Mouse (Mus musculus): ENCODE results near the gene Chrm1. TPM values are rescaled to one million over a fixed set of nuclear protein-coding genes. Genes with fewer than 3 reads are reported as not detected.

Gene Chrm1
- polyA plus RNA-seq, 2 experiments = 0.01 TPM; not detected in 1

- peaks cover 5% of the 10 kb centered on the region for H3K27me3 ChIP-seq (ENCODE audit: control insufficient read depth, insufficient read depth, low read length)
- no peak overlapping the region for H3K27ac ChIP-seq
- no peak for TF ChIP-seq CTCF (IDR thresholded peaks at IDR 0.05; ENCODE audit: low read depth)
- TF ChIP-seq EP300 (IDR thresholded peaks at IDR 0.05; ENCODE audit: low read depth) = no peak
- ATAC-seq (ENCODE audit: insufficient read depth) (no peak), DNase-seq (ENCODE audit: low read depth in 3 of 3, low spot score in 3 of 3) (no peak)
- 16% methylated on average over 3 of the region's 3 CpGs for WGBS (ENCODE audit: insufficient replicate concordance)
- no peak overlapping the region for H3K4me2 ChIP-seq (ENCODE audit: low read depth)
- peaks cover 6 to 17% of the 10 kb centered on the region in 2 experiments; a peak in 3 of 4 replicates for H3K4me1 ChIP-seq (replicated peaks; ENCODE audit: control insufficient read depth in 2 of 2, insufficient read depth in 2 of 2, low read length in 1 of 2)
- H3K4me3 ChIP-seq (ENCODE audit: insufficient read depth in 1 of 2, low read depth in 2 of 2, low read length in 2 of 2) = no peak overlapping the region
- no peaks in the 10 kb centered on the region for H3K9me3 ChIP-seq (ENCODE audit: control insufficient read depth, low read length)
- H3K9ac ChIP-seq (replicated peaks) = no peak overlapping the region
- no peaks in the 10 kb centered on the region for H3K36me3 ChIP-seq (replicated peaks; ENCODE audit: control insufficient read depth, insufficient read depth, low read depth)
Measured at GRCm38 (mm10) chr19:8664859-8665258, 1.3 kb downstream of the Chrm1 start.

GRCm38 (mm10) chr19:8665746-8666145, 2.2 kb downstream of the Chrm1 start:
- DNase-seq (ENCODE audit: low read depth in 3 of 3, low spot score in 3 of 3) = no peak

GRCm38 (mm10) chr19:8672859-8673258, 9.3 kb downstream of the Chrm1 start:
- ATAC-seq (ENCODE audit: insufficient read depth) (peak; percentile 78), DNase-seq (ENCODE audit: low read depth in 3 of 3, low spot score in 3 of 3) (peak; percentile 24 to 32 (median 28))
- H3K9ac ChIP-seq (replicated peaks) = peak overlapping the region; percentile 13; the same call in 1 of the 2 replicates
- no peaks in the 10 kb centered on the region for H3K36me3 ChIP-seq (replicated peaks; ENCODE audit: control insufficient read depth, insufficient read depth, low read depth)
- H3K27ac ChIP-seq = peak overlapping the region; percentile 52
- H3K4me1 ChIP-seq (replicated peaks; ENCODE audit: control insufficient read depth in 2 of 2, insufficient read depth in 2 of 2, low read length in 1 of 2) = peaks cover 18 to 22% of the 10 kb centered on the region in 2 experiments
- no peaks in the 10 kb centered on the region for H3K27me3 ChIP-seq (ENCODE audit: control insufficient read depth, insufficient read depth, low read length)
- H3K4me3 ChIP-seq (ENCODE audit: insufficient read depth in 1 of 2, low read depth in 2 of 2, low read length in 2 of 2) = no peak overlapping the region
- TF ChIP-seq EP300 (IDR thresholded peaks at IDR 0.05; ENCODE audit: low read depth) = peak; percentile 78
- no peak for TF ChIP-seq CTCF (IDR thresholded peaks at IDR 0.05; ENCODE audit: low read depth)
- WGBS (ENCODE audit: insufficient replicate concordance) = 28% methylated on average over 3 of the region's 3 CpGs
- no peaks in the 10 kb centered on the region for H3K9me3 ChIP-seq (ENCODE audit: control insufficient read depth, low read length)
- H3K4me2 ChIP-seq (ENCODE audit: low read depth) = peak overlapping the region; percentile 37

More at GRCm38 (mm10) chr19:8665746-8666145, 2.2 kb downstream of the Chrm1 start:
- TF ChIP-seq EP300 (IDR thresholded peaks at IDR 0.05; ENCODE audit: low read depth) = no peak
- no peak for TF ChIP-seq CTCF (IDR thresholded peaks at IDR 0.05; ENCODE audit: low read depth)
- peaks cover 6 to 17% of the 10 kb centered on the region in 2 experiments; a peak in 3 of 4 replicates for H3K4me1 ChIP-seq (replicated peaks; ENCODE audit: control insufficient read depth in 2 of 2, insufficient read depth in 2 of 2, low read length in 1 of 2)
- no peak overlapping the region for H3K4me3 ChIP-seq (ENCODE audit: insufficient read depth in 1 of 2, low read depth in 2 of 2, low read length in 2 of 2)
- 48% methylated on average over 5 of the region's 5 CpGs for WGBS (ENCODE audit: insufficient replicate concordance)
- no peak overlapping the region for H3K4me2 ChIP-seq (ENCODE audit: low read depth)
- H3K9me3 ChIP-seq (ENCODE audit: control insufficient read depth, low read length) = no peaks in the 10 kb centered on the region
- no peak overlapping the region for H3K9ac ChIP-seq (replicated peaks)
- H3K27me3 ChIP-seq (ENCODE audit: control insufficient read depth, insufficient read depth, low read length) = peaks cover 5% of the 10 kb centered on the region
- H3K36me3 ChIP-seq (replicated peaks; ENCODE audit: control insufficient read depth, insufficient read depth, low read depth) = no peaks in the 10 kb centered on the region
- no peak overlapping the region for H3K27ac ChIP-seq
- no peak for ATAC-seq (ENCODE audit: insufficient read depth)

- ATAC-seq (ENCODE audit: insufficient read depth) (peak; percentile 69), DNase-seq (ENCODE audit: low read depth in 3 of 3, low spot score in 3 of 3) (no peak)
- no peak overlapping the region for H3K4me3 ChIP-seq (ENCODE audit: insufficient read depth in 1 of 2, low read depth in 2 of 2, low read length in 2 of 2)
- peak overlapping the region; percentile 12; the same call in 1 of the 2 replicates for H3K9ac ChIP-seq (replicated peaks)
- no peak for TF ChIP-seq CTCF (IDR thresholded peaks at IDR 0.05; ENCODE audit: low read depth)
- no peak for TF ChIP-seq EP300 (IDR thresholded peaks at IDR 0.05; ENCODE audit: low read depth)
- no peaks in the 10 kb centered on the region for H3K36me3 ChIP-seq (replicated peaks; ENCODE audit: control insufficient read depth, insufficient read depth, low read depth)
- H3K4me1 ChIP-seq (replicated peaks; ENCODE audit: control insufficient read depth in 2 of 2, insufficient read depth in 2 of 2, low read length in 1 of 2) = peaks cover 18 to 22% of the 10 kb centered on the region in 2 experiments
- peak overlapping the region; percentile 37 for H3K4me2 ChIP-seq (ENCODE audit: low read depth)
- peak overlapping the region; percentile 52 for H3K27ac ChIP-seq
- 14% methylated on average over 9 of the region's 9 CpGs for WGBS (ENCODE audit: insufficient replicate concordance)
- no peaks in the 10 kb centered on the region for H3K27me3 ChIP-seq (ENCODE audit: control insufficient read depth, insufficient read depth, low read length)
- H3K9me3 ChIP-seq (ENCODE audit: control insufficient read depth, low read length) = no peaks in the 10 kb centered on the region
Measured at GRCm38 (mm10) chr19:8673336-8674063, 9.9 kb downstream of the Chrm1 start.

GRCm38 (mm10) chr19:8679031-8679779, 15.6 kb downstream of the Chrm1 start:
- 57% methylated on average over 18 of the region's 18 CpGs for whole genome bisulfite sequencing (ENCODE audit: insufficient replicate concordance)
- no peaks in the 10 kb centered on the region for H3K36me3 ChIP-seq (replicated peaks; ENCODE audit: control insufficient read depth, insufficient read depth, low read depth)
- 0 out of 4 replicates have a peak overlapping the region, but pooled peaks of 1 of the 2 experiments have one; percentile 10 for H3K4me3 ChIP-seq (ENCODE audit: insufficient read depth in 1 of 2, low read depth in 2 of 2, low read length in 2 of 2)
- DNase-seq (ENCODE audit: low read depth in 3 of 3, low spot score in 3 of 3) (no peak), ATAC-seq (ENCODE audit: insufficient read depth) (0 out of 2 replicates have a peak, but pooled peaks have one; percentile 20)
- peaks cover 0 to 2% of the 10 kb centered on the region in 2 experiments; a peak in 1 of 4 replicates for H3K4me1 ChIP-seq (replicated peaks; ENCODE audit: control insufficient read depth in 2 of 2, insufficient read depth in 2 of 2, low read length in 1 of 2)
- no peaks in the 10 kb centered on the region for H3K9me3 ChIP-seq (ENCODE audit: control insufficient read depth, low read length)
- H3K4me2 ChIP-seq (ENCODE audit: low read depth) = peak overlapping the region; percentile 29; the same call in 1 of the 2 replicates
- no peaks in the 10 kb centered on the region for H3K27me3 ChIP-seq (ENCODE audit: control insufficient read depth, insufficient read depth, low read length)
- H3K27ac ChIP-seq = no peak overlapping the region
- H3K9ac ChIP-seq (replicated peaks) = no peak overlapping the region
- TF ChIP-seq CTCF (IDR thresholded peaks at IDR 0.05; ENCODE audit: low read depth) (no peak), EP300 (IDR thresholded peaks at IDR 0.05; ENCODE audit: low read depth) (no peak)

Data from liver, embryonic 14.5 days (tissue).